Mouse (Mus musculus): ENCODE results near the gene Hpf1. TPM values are rescaled to one million over a fixed set of nuclear protein-coding genes. Genes with fewer than 3 reads are reported as not detected.

The Hpf1 gene
- polyA plus RNA-seq, 1 experiment from 2014 or later = 100 TPM

DNA sequence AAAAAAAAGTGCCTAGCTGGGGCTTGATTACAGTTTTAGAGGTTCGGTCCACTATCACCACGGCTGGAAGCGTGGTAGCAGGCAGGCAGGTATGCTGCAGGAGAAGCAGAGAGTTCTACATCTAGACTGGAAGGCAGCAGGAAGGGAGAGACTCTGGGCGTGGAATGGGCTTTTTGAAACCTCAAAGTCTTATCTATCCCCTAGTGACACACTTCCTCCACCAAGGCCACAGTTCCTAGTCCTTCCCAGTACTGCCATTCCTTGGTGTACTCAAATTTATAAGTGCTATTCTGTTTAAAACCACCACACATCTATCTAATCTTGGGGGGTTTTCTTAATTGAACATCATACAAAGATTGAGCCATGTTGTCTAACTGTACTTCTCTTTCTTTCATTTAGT lies 1.5 kb downstream of the Hpf1 start:
- WGBS = 94% methylated on average over 4 of the region's 4 CpGs
- H3K4me2 ChIP-seq (replicated peaks; ENCODE audit: low read depth, low read length) = peak overlapping the region; percentile 90; the same call in 1 of the 2 replicates

DNA sequence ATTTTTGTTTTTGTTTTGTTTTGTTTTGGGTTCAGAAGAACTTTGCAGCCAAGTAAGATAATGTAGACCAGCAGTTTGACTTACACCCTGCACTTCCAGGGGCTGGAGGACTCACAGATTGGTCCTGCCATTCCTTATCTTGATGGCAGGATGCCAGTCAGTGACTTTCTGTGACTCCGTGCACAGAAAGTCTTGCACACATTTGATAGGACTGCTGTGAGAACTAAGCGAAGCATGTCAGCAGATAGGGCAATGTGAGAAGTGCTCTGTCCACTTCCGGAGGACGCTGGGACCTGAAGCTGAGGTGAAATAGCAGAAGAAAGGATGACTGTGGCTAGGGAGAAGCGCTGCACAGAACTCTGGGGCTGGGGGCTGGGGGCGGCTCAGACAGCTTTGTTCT lies 5.7 kb downstream of the Hpf1 start:
- Histone ChIP-seq H3K27ac (ENCODE audit: low read length) (no peak overlapping the region), H3K4me3 (ENCODE audit: low read length) (no peak overlapping the region), H3K9me3 (ENCODE audit: low read length) (no peaks in the 10 kb centered on the region), H3K36me3 (ENCODE audit: insufficient read depth, low read length) (peaks cover 10% of the 10 kb centered on the region; the same call in 1 of the 2 replicates), H3K27me3 (ENCODE audit: insufficient read depth, low read length) (no peaks in the 10 kb centered on the region), H3K4me1 (ENCODE audit: insufficient read depth, low read length) (peaks cover 23% of the 10 kb centered on the region), H3K9ac (replicated peaks; ENCODE audit: low read length) (no peak overlapping the region), H3K4me2 (replicated peaks; ENCODE audit: low read depth, low read length) (no peak overlapping the region)
- 66% methylated on average over 6 of the region's 6 CpGs for WGBS
- 0 out of 2 replicates have a peak, but pooled peaks have one; percentile 32 for ATAC-seq (ENCODE audit: low FRiP score, low TSS enrichment)

More for the DNA sequence above, 1.5 kb downstream of the Hpf1 start:
- peaks cover 22% of the 10 kb centered on the region for H3K4me1 ChIP-seq (ENCODE audit: insufficient read depth, low read length)
- no peaks in the 10 kb centered on the region for H3K27me3 ChIP-seq (ENCODE audit: insufficient read depth, low read length)
- no peak overlapping the region for H3K27ac ChIP-seq (ENCODE audit: low read length)
- H3K9ac ChIP-seq (replicated peaks; ENCODE audit: low read length) = no peak overlapping the region
- H3K9me3 ChIP-seq (ENCODE audit: low read length) = no peaks in the 10 kb centered on the region
- ATAC-seq (ENCODE audit: low FRiP score, low TSS enrichment) = no peak
- no peak overlapping the region for H3K4me3 ChIP-seq (ENCODE audit: low read length)
- H3K36me3 ChIP-seq (ENCODE audit: insufficient read depth, low read length) = peaks cover 6% of the 10 kb centered on the region; the same call in 1 of the 2 replicates

DNA sequence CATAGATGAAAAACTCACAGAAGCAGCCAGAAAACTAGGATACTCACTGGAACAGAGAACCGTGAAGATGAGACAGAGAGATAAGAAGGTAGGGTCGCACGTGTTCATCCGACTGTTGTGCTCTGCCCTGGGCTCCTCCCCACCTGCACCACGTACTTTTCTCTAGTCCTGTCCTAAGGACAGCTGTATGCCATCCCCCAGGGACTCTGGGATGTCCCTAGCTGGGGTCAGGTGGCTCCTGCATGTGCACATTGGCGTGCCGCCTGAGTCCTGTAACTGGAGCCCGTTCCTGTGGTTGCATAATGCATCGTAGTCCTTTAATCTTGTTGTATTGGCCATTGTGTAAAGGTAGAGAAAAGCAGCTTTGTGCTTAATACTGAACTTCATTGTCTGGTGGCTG lies 9.9 kb downstream of the Hpf1 start:
- 55% methylated on average over 9 of the region's 9 CpGs for WGBS
- Histone ChIP-seq H3K9ac (replicated peaks; ENCODE audit: low read length) (no peak overlapping the region), H3K27me3 (ENCODE audit: insufficient read depth, low read length) (no peaks in the 10 kb centered on the region), H3K9me3 (ENCODE audit: low read length) (no peaks in the 10 kb centered on the region), H3K4me1 (ENCODE audit: insufficient read depth, low read length) (peaks cover 10% of the 10 kb centered on the region; the same call in 1 of the 2 replicates), H3K4me2 (replicated peaks; ENCODE audit: low read depth, low read length) (no peak overlapping the region), H3K27ac (ENCODE audit: low read length) (no peak overlapping the region), H3K36me3 (ENCODE audit: insufficient read depth, low read length) (0 out of 2 replicates have a peak, but pooled peaks cover 12% of the 10 kb centered on the region), H3K4me3 (ENCODE audit: low read length) (no peak overlapping the region)
- ATAC-seq (ENCODE audit: low FRiP score, low TSS enrichment) = peak; percentile 35; the same call in 1 of the 2 replicates

DNA sequence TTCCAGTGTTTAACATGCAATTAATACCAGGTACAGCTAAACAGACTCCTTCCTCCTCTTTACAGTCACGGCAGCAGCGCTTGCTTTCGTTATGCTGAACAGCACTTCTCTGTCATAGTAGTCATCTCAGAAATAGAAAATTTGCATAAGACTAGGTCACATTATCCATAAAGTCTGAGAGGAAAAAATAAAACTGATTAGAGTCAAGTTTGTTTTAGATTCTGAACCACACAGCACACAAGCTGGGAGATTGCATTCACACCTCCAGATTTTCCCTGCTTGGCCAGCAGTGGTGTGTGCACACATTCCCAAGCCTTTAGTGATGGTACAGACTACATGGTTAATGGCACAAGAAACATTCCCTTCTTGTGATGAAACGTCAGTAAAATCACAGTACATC lies 21.9 kb downstream of the Hpf1 start:
- 74% methylated on average over 4 of the region's 4 CpGs for WGBS
- H3K4me1 ChIP-seq (ENCODE audit: insufficient read depth, low read length) = no peaks in the 10 kb centered on the region
- no peak overlapping the region for H3K4me3 ChIP-seq (ENCODE audit: low read length)
- H3K4me2 ChIP-seq (replicated peaks; ENCODE audit: low read depth, low read length) = no peak overlapping the region
- peaks cover 15% of the 10 kb centered on the region for H3K36me3 ChIP-seq (ENCODE audit: insufficient read depth, low read length)
- H3K9ac ChIP-seq (replicated peaks; ENCODE audit: low read length) = no peak overlapping the region
- no peaks in the 10 kb centered on the region for H3K9me3 ChIP-seq (ENCODE audit: low read length)
- H3K27me3 ChIP-seq (ENCODE audit: insufficient read depth, low read length) = no peaks in the 10 kb centered on the region
- no peak for ATAC-seq (ENCODE audit: low FRiP score, low TSS enrichment)
- H3K27ac ChIP-seq (ENCODE audit: low read length) = no peak overlapping the region

DNA sequence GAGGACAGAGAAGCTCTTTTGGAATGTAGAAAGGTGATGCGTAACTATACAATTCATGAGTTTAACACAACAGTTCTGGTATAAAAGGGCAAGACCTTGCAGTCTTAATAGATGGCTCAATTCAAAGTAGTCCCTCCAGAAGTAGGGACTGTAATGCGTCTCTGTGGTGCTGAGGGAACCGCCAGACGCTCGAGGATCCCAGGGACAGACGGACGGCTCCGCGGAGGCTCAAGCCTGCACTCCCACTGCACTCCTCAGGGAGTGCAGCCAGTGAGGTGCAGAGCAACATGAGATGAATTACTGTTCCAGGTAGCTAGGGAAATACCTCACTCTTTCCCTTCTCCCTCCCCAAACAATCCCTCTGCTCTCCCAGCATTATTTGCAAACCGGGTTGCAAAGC lies 22.3 kb downstream of the Hpf1 start:
- no peak for ATAC-seq (ENCODE audit: low FRiP score, low TSS enrichment)
- H3K36me3 ChIP-seq (ENCODE audit: insufficient read depth, low read length) = peaks cover 12% of the 10 kb centered on the region
- no peak overlapping the region for H3K4me2 ChIP-seq (replicated peaks; ENCODE audit: low read depth, low read length)
- no peaks in the 10 kb centered on the region for H3K27me3 ChIP-seq (ENCODE audit: insufficient read depth, low read length)
- no peak overlapping the region for H3K9ac ChIP-seq (replicated peaks; ENCODE audit: low read length)
- H3K9me3 ChIP-seq (ENCODE audit: low read length) = no peaks in the 10 kb centered on the region
- H3K27ac ChIP-seq (ENCODE audit: low read length) = no peak overlapping the region
- H3K4me3 ChIP-seq (ENCODE audit: low read length) = no peak overlapping the region
- 38% methylated on average over 10 of the region's 10 CpGs for WGBS
- H3K4me1 ChIP-seq (ENCODE audit: insufficient read depth, low read length) = no peaks in the 10 kb centered on the region

DNA sequence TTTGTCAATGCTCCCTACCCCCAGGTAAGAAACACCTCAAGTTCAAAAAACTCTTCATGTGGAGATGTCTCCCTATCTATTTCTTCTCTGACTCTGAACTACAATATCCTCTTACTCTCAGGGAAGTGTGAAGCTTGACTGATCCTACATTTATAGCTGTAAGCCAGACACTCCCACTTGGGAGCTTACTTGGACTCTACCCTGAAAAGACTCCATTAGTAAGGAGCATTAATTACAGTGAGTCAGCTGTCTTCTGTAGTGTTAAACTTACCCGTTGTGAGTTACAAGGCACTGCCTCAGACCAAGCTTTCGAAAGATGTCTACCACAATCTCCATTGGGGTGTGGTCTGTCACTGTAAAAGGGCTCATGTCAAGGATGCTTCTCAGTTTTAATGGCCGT lies 28.9 kb downstream of the Hpf1 start:
- H3K9me3 ChIP-seq (ENCODE audit: low read length) = no peaks in the 10 kb centered on the region
- WGBS = 56% methylated on average over 3 of the region's 3 CpGs
- no peak overlapping the region for H3K9ac ChIP-seq (replicated peaks; ENCODE audit: low read length)
- ATAC-seq (ENCODE audit: low FRiP score, low TSS enrichment) = peak; percentile 86; the same call in 1 of the 2 replicates
- H3K4me3 ChIP-seq (ENCODE audit: low read length) = no peak overlapping the region
- H3K4me1 ChIP-seq (ENCODE audit: insufficient read depth, low read length) = no peaks in the 10 kb centered on the region
- no peaks in the 10 kb centered on the region for H3K27me3 ChIP-seq (ENCODE audit: insufficient read depth, low read length)
- H3K4me2 ChIP-seq (replicated peaks; ENCODE audit: low read depth, low read length) = no peak overlapping the region
- H3K27ac ChIP-seq (ENCODE audit: low read length) = no peak overlapping the region
- H3K36me3 ChIP-seq (ENCODE audit: insufficient read depth, low read length) = peaks cover 6% of the 10 kb centered on the region; the same call in 1 of the 2 replicates

DNA sequence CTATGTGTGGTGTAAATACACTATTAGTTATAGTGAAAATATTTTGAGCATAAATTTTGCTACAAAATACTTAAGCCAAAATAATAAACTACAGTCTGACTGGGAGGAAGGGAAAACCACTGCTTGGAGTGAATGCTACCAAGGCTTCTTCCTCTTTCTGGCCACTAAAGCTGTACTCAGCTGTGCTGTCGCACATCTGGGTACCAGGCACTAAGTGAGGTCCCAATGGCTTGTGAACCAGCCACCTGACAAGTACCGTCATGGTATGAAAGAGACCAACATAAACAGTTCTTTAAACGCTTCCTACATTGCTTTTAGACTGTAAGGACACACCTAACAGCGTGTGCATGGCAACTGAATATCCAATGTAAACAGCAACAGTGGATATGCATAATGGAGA lies 30.0 kb downstream of the Hpf1 start:
- no peaks in the 10 kb centered on the region for H3K27me3 ChIP-seq (ENCODE audit: insufficient read depth, low read length)
- peaks cover 4% of the 10 kb centered on the region; the same call in 1 of the 2 replicates for H3K36me3 ChIP-seq (ENCODE audit: insufficient read depth, low read length)
- H3K27ac ChIP-seq (ENCODE audit: low read length) = no peak overlapping the region
- no peak overlapping the region for H3K4me3 ChIP-seq (ENCODE audit: low read length)
- H3K4me1 ChIP-seq (ENCODE audit: insufficient read depth, low read length) = no peaks in the 10 kb centered on the region
- H3K9me3 ChIP-seq (ENCODE audit: low read length) = no peaks in the 10 kb centered on the region
- 87% methylated on average over 4 of the region's 4 CpGs for WGBS
- H3K4me2 ChIP-seq (replicated peaks; ENCODE audit: low read depth, low read length) = no peak overlapping the region
- no peak overlapping the region for H3K9ac ChIP-seq (replicated peaks; ENCODE audit: low read length)
- no peak for ATAC-seq (ENCODE audit: low FRiP score, low TSS enrichment)

DNA sequence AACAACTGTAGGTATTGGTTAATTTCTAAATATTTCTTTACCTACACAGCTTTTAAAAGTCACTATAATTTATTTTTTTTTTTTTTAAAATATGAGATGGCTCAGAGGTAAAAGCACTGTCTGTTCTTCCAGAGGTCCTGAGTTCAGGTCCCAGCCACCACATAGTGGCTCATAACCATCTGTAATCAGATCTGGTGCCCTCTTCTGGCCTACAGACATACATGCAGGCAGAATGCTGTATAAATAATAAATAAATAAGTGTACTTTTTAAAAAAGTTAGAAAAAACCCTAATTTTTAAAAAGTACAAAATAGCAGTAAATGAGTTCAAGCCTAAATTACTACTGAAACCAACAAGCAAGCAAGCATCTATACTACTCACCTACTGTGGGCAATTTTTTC lies 43.4 kb downstream of the Hpf1 start:
- no peak overlapping the region for H3K4me3 ChIP-seq (ENCODE audit: low read length)
- 0 out of 2 replicates have a peak, but pooled peaks cover 2% of the 10 kb centered on the region for H3K36me3 ChIP-seq (ENCODE audit: insufficient read depth, low read length)
- H3K4me2 ChIP-seq (replicated peaks; ENCODE audit: low read depth, low read length) = no peak overlapping the region
- H3K9me3 ChIP-seq (ENCODE audit: low read length) = no peaks in the 10 kb centered on the region
- no peak overlapping the region for H3K9ac ChIP-seq (replicated peaks; ENCODE audit: low read length)
- ATAC-seq (ENCODE audit: low FRiP score, low TSS enrichment) = no peak
- H3K27ac ChIP-seq (ENCODE audit: low read length) = no peak overlapping the region
- H3K27me3 ChIP-seq (ENCODE audit: insufficient read depth, low read length) = no peaks in the 10 kb centered on the region
- H3K4me1 ChIP-seq (ENCODE audit: insufficient read depth, low read length) = no peaks in the 10 kb centered on the region

DNA sequence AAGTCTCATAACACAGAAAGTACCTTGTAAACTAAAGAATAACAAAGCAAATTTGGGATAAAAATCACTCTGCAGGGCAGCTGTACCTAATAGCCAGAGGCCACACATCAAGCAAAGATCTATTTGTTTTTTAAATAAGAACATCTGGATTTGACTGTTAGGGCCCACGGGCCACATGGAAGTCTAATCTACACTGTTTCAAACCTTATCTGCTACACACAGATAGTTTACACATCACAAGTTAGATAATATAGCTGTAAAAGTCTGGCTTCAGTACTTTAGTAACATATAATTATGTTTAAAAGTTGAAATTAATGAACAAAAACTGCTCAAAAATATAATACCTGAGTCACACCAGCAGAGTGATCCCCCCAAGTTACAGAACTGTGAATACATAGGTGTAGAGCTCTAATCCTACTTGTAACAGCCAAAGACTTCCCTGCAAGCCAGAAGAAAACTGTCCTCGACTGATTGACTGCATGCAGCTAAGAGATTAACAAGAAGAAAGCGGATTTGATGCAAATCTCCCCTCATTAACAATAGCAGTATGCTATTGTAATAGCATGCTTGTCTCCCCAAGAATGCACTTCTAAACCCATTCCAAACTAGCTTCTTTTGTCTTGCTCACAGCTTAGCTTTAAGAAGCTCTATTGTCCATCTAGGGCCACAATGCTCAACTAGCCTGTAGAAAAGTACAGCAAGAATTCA lies 48.7 kb downstream of the Hpf1 start:
- Histone ChIP-seq H3K9ac (replicated peaks; ENCODE audit: low read length) (no peak overlapping the region), H3K27ac (ENCODE audit: low read length) (no peak overlapping the region), H3K9me3 (ENCODE audit: low read length) (no peaks in the 10 kb centered on the region), H3K4me2 (replicated peaks; ENCODE audit: low read depth, low read length) (no peak overlapping the region), H3K27me3 (ENCODE audit: insufficient read depth, low read length) (no peaks in the 10 kb centered on the region), H3K36me3 (ENCODE audit: insufficient read depth, low read length) (0 out of 2 replicates have a peak, but pooled peaks cover 2% of the 10 kb centered on the region), H3K4me3 (ENCODE audit: low read length) (no peak overlapping the region), H3K4me1 (ENCODE audit: insufficient read depth, low read length) (no peaks in the 10 kb centered on the region)
- WGBS = 72% methylated on average over 3 of the region's 3 CpGs
- ATAC-seq (ENCODE audit: low FRiP score, low TSS enrichment) = no peak

DNA sequence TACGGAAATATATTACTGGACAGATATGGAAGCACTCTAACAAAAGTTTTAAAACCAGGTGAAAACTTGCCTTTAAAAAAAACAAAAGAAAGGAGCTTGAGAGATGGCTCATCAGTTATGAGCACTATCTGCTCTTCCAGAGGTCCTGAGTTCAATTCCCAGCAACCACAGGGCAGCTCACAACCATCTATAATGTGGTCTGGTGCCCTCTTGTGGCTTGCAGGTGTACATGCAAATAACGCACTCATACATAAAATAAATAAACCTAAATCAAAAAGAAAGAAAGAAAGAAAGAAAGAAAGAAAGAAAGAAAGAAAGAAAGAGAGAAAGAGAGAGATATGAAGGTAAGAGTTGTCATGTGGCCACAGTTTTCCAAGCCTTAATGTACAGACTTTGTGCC lies 52.6 kb downstream of the Hpf1 start:
- H3K36me3 ChIP-seq (ENCODE audit: insufficient read depth, low read length) = no peaks in the 10 kb centered on the region
- H3K27me3 ChIP-seq (ENCODE audit: insufficient read depth, low read length) = no peaks in the 10 kb centered on the region
- no peak overlapping the region for H3K27ac ChIP-seq (ENCODE audit: low read length)
- WGBS = 99% methylated on average over 2 of the region's 2 CpGs
- no peak overlapping the region for H3K4me2 ChIP-seq (replicated peaks; ENCODE audit: low read depth, low read length)
- no peak overlapping the region for H3K4me3 ChIP-seq (ENCODE audit: low read length)
- H3K9ac ChIP-seq (replicated peaks; ENCODE audit: low read length) = no peak overlapping the region
- no peak for ATAC-seq (ENCODE audit: low FRiP score, low TSS enrichment)
- no peaks in the 10 kb centered on the region for H3K4me1 ChIP-seq (ENCODE audit: insufficient read depth, low read length)
- H3K9me3 ChIP-seq (ENCODE audit: low read length) = no peaks in the 10 kb centered on the region

All from kidney, embryonic 16.5 days (tissue).